Mouse (Mus musculus): ENCODE data around the gene Ccr8. TPM values are rescaled to one million over a fixed set of nuclear protein-coding genes. Genes with fewer than 3 reads are reported as not detected.

The Ccr8 gene
- polyA plus RNA-seq, 1 experiment from 2014 or later: not detected

GRCm38 (mm10) chr9:120081967-120082366, 9.9 kb upstream of the Ccr8 start:
- H3K4me2 ChIP-seq: no peak overlapping the region
- DNase-seq (ENCODE audit: low spot score): no peak
- no peaks in the 10 kb centered on the region for H3K27me3 ChIP-seq (replicated peaks; ENCODE audit: control insufficient read depth, insufficient read depth, low read length)
- WGBS: 79% methylated on average over 5 of the region's 5 CpGs
- H3K4me3 ChIP-seq (ENCODE audit: low read depth, low read length): no peak overlapping the region
- H3K36me3 ChIP-seq (ENCODE audit: control insufficient read depth, insufficient read depth, low read length): no peaks in the 10 kb centered on the region
- H3K9me3 ChIP-seq (ENCODE audit: control insufficient read depth, low read length): no peaks in the 10 kb centered on the region
- H3K9ac ChIP-seq (ENCODE audit: low read depth, low read length): no peak overlapping the region
- no peak for ATAC-seq (replicated peaks; ENCODE audit: low FRiP score)
- no peak overlapping the region for H3K27ac ChIP-seq (ENCODE audit: low read depth, low read length)
- H3K4me1 ChIP-seq (replicated peaks; ENCODE audit: control insufficient read depth, insufficient read depth, low read length): no peaks in the 10 kb centered on the region

- ATAC-seq (replicated peaks; ENCODE audit: low FRiP score) (no peak), DNase-seq (ENCODE audit: low spot score) (no peak)
- Histone ChIP-seq H3K4me3 (ENCODE audit: low read depth, low read length) (no peak overlapping the region), H3K27me3 (replicated peaks; ENCODE audit: control insufficient read depth, insufficient read depth, low read length) (no peaks in the 10 kb centered on the region), H3K36me3 (ENCODE audit: control insufficient read depth, insufficient read depth, low read length) (no peaks in the 10 kb centered on the region), H3K27ac (ENCODE audit: low read depth, low read length) (no peak overlapping the region), H3K4me2 (no peak overlapping the region), H3K9ac (ENCODE audit: low read depth, low read length) (no peak overlapping the region), H3K9me3 (ENCODE audit: control insufficient read depth, low read length) (no peaks in the 10 kb centered on the region), H3K4me1 (replicated peaks; ENCODE audit: control insufficient read depth, insufficient read depth, low read length) (no peaks in the 10 kb centered on the region)
- 73% methylated on average over 4 of the region's 4 CpGs for WGBS
These were observed 9.2 kb upstream of the Ccr8 start for GRCm38 (mm10) chr9:120082691-120083090.

- 72% methylated on average over 18 of the region's 18 CpGs for WGBS
These were observed 8.6 kb upstream of the Ccr8 start for GRCm38 (mm10) chr9:120083158-120083894.

GRCm38 (mm10) chr9:120084406-120084805, 7.5 kb upstream of the Ccr8 start:
- no peaks in the 10 kb centered on the region for H3K27me3 ChIP-seq (replicated peaks; ENCODE audit: control insufficient read depth, insufficient read depth, low read length)
- WGBS: 74% methylated on average over 9 of the region's 9 CpGs
- no peaks in the 10 kb centered on the region for H3K9me3 ChIP-seq (ENCODE audit: control insufficient read depth, low read length)
- H3K4me3 ChIP-seq (ENCODE audit: low read depth, low read length): no peak overlapping the region
- H3K4me2 ChIP-seq: no peak overlapping the region
- DNase-seq (ENCODE audit: low spot score) (no peak), ATAC-seq (replicated peaks; ENCODE audit: low FRiP score) (no peak)
- no peaks in the 10 kb centered on the region for H3K36me3 ChIP-seq (ENCODE audit: control insufficient read depth, insufficient read depth, low read length)
- H3K9ac ChIP-seq (ENCODE audit: low read depth, low read length): no peak overlapping the region
- H3K4me1 ChIP-seq (replicated peaks; ENCODE audit: control insufficient read depth, insufficient read depth, low read length): no peaks in the 10 kb centered on the region
- H3K27ac ChIP-seq (ENCODE audit: low read depth, low read length): no peak overlapping the region

More at GRCm38 (mm10) chr9:120083158-120083894, 8.6 kb upstream of the Ccr8 start:
- H3K27me3 ChIP-seq (replicated peaks; ENCODE audit: control insufficient read depth, insufficient read depth, low read length): no peaks in the 10 kb centered on the region
- H3K27ac ChIP-seq (ENCODE audit: low read depth, low read length): no peak overlapping the region
- H3K9ac ChIP-seq (ENCODE audit: low read depth, low read length): no peak overlapping the region
- no peak for ATAC-seq (replicated peaks; ENCODE audit: low FRiP score)
- H3K36me3 ChIP-seq (ENCODE audit: control insufficient read depth, insufficient read depth, low read length): no peaks in the 10 kb centered on the region
- H3K9me3 ChIP-seq (ENCODE audit: control insufficient read depth, low read length): no peaks in the 10 kb centered on the region
- H3K4me1 ChIP-seq (replicated peaks; ENCODE audit: control insufficient read depth, insufficient read depth, low read length): no peaks in the 10 kb centered on the region
- no peak overlapping the region for H3K4me2 ChIP-seq
- H3K4me3 ChIP-seq (ENCODE audit: low read depth, low read length): no peak overlapping the region
- no peak for DNase-seq (ENCODE audit: low spot score)

- ATAC-seq (replicated peaks; ENCODE audit: low FRiP score): no peak
These were observed 2.8 kb upstream of the Ccr8 start for GRCm38 (mm10) chr9:120089125-120089524.

GRCm38 (mm10) chr9:120091086-120091485, 828 bp upstream of the Ccr8 start:
- Histone ChIP-seq H3K36me3 (ENCODE audit: control insufficient read depth, insufficient read depth, low read length) (no peaks in the 10 kb centered on the region), H3K9me3 (ENCODE audit: control insufficient read depth, low read length) (no peaks in the 10 kb centered on the region), H3K4me2 (no peak overlapping the region), H3K9ac (ENCODE audit: low read depth, low read length) (no peak overlapping the region), H3K4me3 (ENCODE audit: low read depth, low read length) (no peak overlapping the region), H3K27me3 (replicated peaks; ENCODE audit: control insufficient read depth, insufficient read depth, low read length) (no peaks in the 10 kb centered on the region), H3K4me1 (replicated peaks; ENCODE audit: control insufficient read depth, insufficient read depth, low read length) (no peaks in the 10 kb centered on the region), H3K27ac (ENCODE audit: low read depth, low read length) (no peak overlapping the region)
- DNase-seq (ENCODE audit: low spot score) (no peak), ATAC-seq (replicated peaks; ENCODE audit: low FRiP score) (no peak)
- 84% methylated on average over 10 of the region's 10 CpGs for WGBS

More at GRCm38 (mm10) chr9:120089125-120089524, 2.8 kb upstream of the Ccr8 start:
- no peak for DNase-seq (ENCODE audit: low spot score)
- 76% methylated on average over 7 of the region's 7 CpGs for WGBS
- Histone ChIP-seq H3K4me3 (ENCODE audit: low read depth, low read length) (no peak overlapping the region), H3K9me3 (ENCODE audit: control insufficient read depth, low read length) (no peaks in the 10 kb centered on the region), H3K9ac (ENCODE audit: low read depth, low read length) (no peak overlapping the region), H3K36me3 (ENCODE audit: control insufficient read depth, insufficient read depth, low read length) (no peaks in the 10 kb centered on the region), H3K4me2 (no peak overlapping the region), H3K27ac (ENCODE audit: low read depth, low read length) (no peak overlapping the region), H3K27me3 (replicated peaks; ENCODE audit: control insufficient read depth, insufficient read depth, low read length) (no peaks in the 10 kb centered on the region), H3K4me1 (replicated peaks; ENCODE audit: control insufficient read depth, insufficient read depth, low read length) (no peaks in the 10 kb centered on the region)

- Histone ChIP-seq H3K4me3 (ENCODE audit: low read depth, low read length) (no peak overlapping the region), H3K9ac (ENCODE audit: low read depth, low read length) (no peak overlapping the region), H3K9me3 (ENCODE audit: control insufficient read depth, low read length) (no peaks in the 10 kb centered on the region), H3K4me2 (no peak overlapping the region), H3K27ac (ENCODE audit: low read depth, low read length) (no peak overlapping the region), H3K36me3 (ENCODE audit: control insufficient read depth, insufficient read depth, low read length) (no peaks in the 10 kb centered on the region), H3K4me1 (replicated peaks; ENCODE audit: control insufficient read depth, insufficient read depth, low read length) (no peaks in the 10 kb centered on the region), H3K27me3 (replicated peaks; ENCODE audit: control insufficient read depth, insufficient read depth, low read length) (no peaks in the 10 kb centered on the region)
- 87% methylated on average over 13 of the region's 13 CpGs for WGBS
- ATAC-seq (replicated peaks; ENCODE audit: low FRiP score) (no peak), DNase-seq (ENCODE audit: low spot score) (no peak)
These were observed 1.8 kb downstream of the Ccr8 start for GRCm38 (mm10) chr9:120093701-120094100.

- Histone ChIP-seq H3K4me1 (replicated peaks; ENCODE audit: control insufficient read depth, insufficient read depth, low read length) (no peaks in the 10 kb centered on the region), H3K36me3 (ENCODE audit: control insufficient read depth, insufficient read depth, low read length) (no peaks in the 10 kb centered on the region), H3K4me3 (ENCODE audit: low read depth, low read length) (no peak overlapping the region), H3K4me2 (no peak overlapping the region), H3K9ac (ENCODE audit: low read depth, low read length) (no peak overlapping the region), H3K9me3 (ENCODE audit: control insufficient read depth, low read length) (no peaks in the 10 kb centered on the region), H3K27me3 (replicated peaks; ENCODE audit: control insufficient read depth, insufficient read depth, low read length) (no peaks in the 10 kb centered on the region), H3K27ac (ENCODE audit: low read depth, low read length) (no peak overlapping the region)
- no peak for ATAC-seq (replicated peaks; ENCODE audit: low FRiP score)
- 50% methylated on average over 7 of the region's 7 CpGs for WGBS
- DNase-seq (ENCODE audit: low spot score): no peak
These were observed 4.0 kb downstream of the Ccr8 start for GRCm38 (mm10) chr9:120095886-120096285.

GRCm38 (mm10) chr9:120098682-120099081, 6.8 kb downstream of the Ccr8 start:
- DNase-seq (ENCODE audit: low spot score) (no peak), ATAC-seq (replicated peaks; ENCODE audit: low FRiP score) (no peak)
- H3K4me1 ChIP-seq (replicated peaks; ENCODE audit: control insufficient read depth, insufficient read depth, low read length): no peaks in the 10 kb centered on the region
- H3K4me3 ChIP-seq (ENCODE audit: low read depth, low read length): no peak overlapping the region
- H3K9ac ChIP-seq (ENCODE audit: low read depth, low read length): no peak overlapping the region
- no peaks in the 10 kb centered on the region for H3K27me3 ChIP-seq (replicated peaks; ENCODE audit: control insufficient read depth, insufficient read depth, low read length)
- no peak overlapping the region for H3K27ac ChIP-seq (ENCODE audit: low read depth, low read length)
- H3K36me3 ChIP-seq (ENCODE audit: control insufficient read depth, insufficient read depth, low read length): no peaks in the 10 kb centered on the region
- 23% methylated on average over 7 of the region's 7 CpGs for WGBS
- no peaks in the 10 kb centered on the region for H3K9me3 ChIP-seq (ENCODE audit: control insufficient read depth, low read length)
- 0 out of 2 replicates have a peak overlapping the region, but pooled peaks have one; percentile 8 for H3K4me2 ChIP-seq
